ENCODE assay signal across 8 mouse cellular contexts in the genomic region with DNA sequence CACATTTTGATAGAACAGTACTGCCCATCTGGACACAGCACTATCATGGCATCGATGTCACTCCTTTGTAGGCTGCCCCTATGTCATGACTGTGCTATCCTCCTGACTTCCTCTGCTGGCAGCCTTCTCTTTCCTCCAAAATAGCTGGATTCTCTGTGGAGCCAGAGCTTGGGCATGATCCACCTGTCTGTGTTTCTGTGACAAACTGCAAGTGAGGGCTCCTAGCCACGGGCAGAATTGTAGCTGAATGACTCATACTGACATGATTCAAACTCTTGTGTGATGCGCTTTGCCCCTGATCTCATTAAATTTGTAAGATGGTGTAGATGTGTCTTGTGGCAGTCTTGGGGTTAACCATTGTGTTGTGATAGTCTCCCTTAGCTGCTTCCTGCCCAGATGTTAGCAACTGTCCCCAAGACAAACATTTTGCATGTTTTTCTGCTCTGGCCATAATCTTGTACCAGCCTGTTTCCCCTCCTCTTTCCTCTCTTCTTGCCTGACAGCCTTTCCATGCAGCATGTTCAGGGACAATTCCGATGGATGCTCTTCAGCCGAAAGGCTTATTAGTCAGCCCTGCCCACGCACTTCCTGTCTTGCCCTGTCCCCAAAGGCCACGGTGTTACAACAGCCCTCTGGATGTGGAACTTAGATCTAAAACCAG.
DNase-seq lines count a peak whose midpoint lies in the region; ATAC-seq lines count a peak whose summit lies in the region.
"Had no signal": no experiment of that assay in that cellular context is flagged by ENCODE, and none has a peak within 500 bp of the region (broad histone marks: within the 10 kb centered on the region; RNA-seq: fewer than 3 reads in every experiment).

No protein-coding gene starts in this region.

- peaks cover 49% of the 10 kb centered on the region for H3K4me1 ChIP-seq in limb, embryonic 10.5 days
- peaks cover 18% of the 10 kb centered on the region; the same call in 1 of the 2 replicates for H3K4me1 ChIP-seq in hindbrain, embryonic 14.5 days (replicated peaks; ENCODE audit: control insufficient read depth, insufficient read depth, low read length)
- H3K4me1 ChIP-seq in forebrain, embryonic 12.5 days: peaks cover 9% of the 10 kb centered on the region; the same call in 1 of the 2 replicates

- WGBS in limb, embryonic 10.5 days: 72% methylated on average over 7 of the region's 7 CpGs
- WGBS in hindbrain, embryonic 14.5 days: 82% methylated on average over 7 of the region's 7 CpGs
- 85% methylated on average over 7 of the region's 7 CpGs for WGBS in forebrain, embryonic 12.5 days

- DNase-seq in 3134 (ENCODE audit: extremely low read depth, insufficient read length, low spot score) (peak; percentile 61), 416B (ENCODE audit: low read depth) (peak; percentile 93)
- DNase-seq in c-Kit-positive CD71-negative TER-119-negative erythroid progenitor cells, embryonic 14.5 days (ENCODE audit: low read depth): peak; percentile 52
- no peak for DNase-seq in limb, embryonic 10.5 days (ENCODE audit: low spot score)
- no peak for DNase-seq in hindbrain, embryonic 14.5 days (ENCODE audit: low spot score)
- DNase-seq in ovary, postnatal 36 days (ENCODE audit: low spot score): no peak
- DNase-seq: kidney, adult 9 months had no signal

- H3K27ac ChIP-seq in limb, embryonic 10.5 days: 0 out of 2 replicates have a peak overlapping the region, but pooled peaks have one; percentile 34
- no peak overlapping the region for H3K27ac ChIP-seq in hindbrain, embryonic 14.5 days
- no peak overlapping the region for H3K27ac ChIP-seq in forebrain, embryonic 12.5 days

- no peak for ATAC-seq in hindbrain, embryonic 14.5 days (ENCODE audit: low FRiP score)
- no peak for ATAC-seq in forebrain, embryonic 12.5 days (ENCODE audit: low FRiP score)

- no peak overlapping the region for H3K4me2 ChIP-seq in hindbrain, embryonic 14.5 days (replicated peaks)
- H3K4me2 ChIP-seq in forebrain, embryonic 12.5 days: no peak overlapping the region

- no peaks in the 10 kb centered on the region for H3K27me3 ChIP-seq in limb, embryonic 10.5 days (ENCODE audit: low read depth, poor library complexity, severe bottlenecking)
- no peaks in the 10 kb centered on the region for H3K27me3 ChIP-seq in hindbrain, embryonic 14.5 days (ENCODE audit: control insufficient read depth, insufficient read depth, low read length)
- no peaks in the 10 kb centered on the region for H3K27me3 ChIP-seq in forebrain, embryonic 12.5 days

- H3K36me3 ChIP-seq in limb, embryonic 10.5 days: peaks cover 14% of the 10 kb centered on the region
- no peaks in the 10 kb centered on the region for H3K36me3 ChIP-seq in hindbrain, embryonic 14.5 days (replicated peaks; ENCODE audit: control insufficient read depth, insufficient read depth)
- no peaks in the 10 kb centered on the region for H3K36me3 ChIP-seq in forebrain, embryonic 12.5 days (replicated peaks)

- no peak overlapping the region for H3K9ac ChIP-seq in hindbrain, embryonic 14.5 days
- no peak overlapping the region for H3K9ac ChIP-seq in forebrain, embryonic 12.5 days

- no peak overlapping the region for H3K4me3 ChIP-seq in limb, embryonic 10.5 days
- H3K4me3 ChIP-seq in hindbrain, embryonic 14.5 days (replicated peaks; ENCODE audit: low read length): no peak overlapping the region
- no peak overlapping the region for H3K4me3 ChIP-seq in forebrain, embryonic 12.5 days (replicated peaks)

- no peaks in the 10 kb centered on the region for H3K9me3 ChIP-seq in limb, embryonic 10.5 days (replicated peaks)
- no peaks in the 10 kb centered on the region for H3K9me3 ChIP-seq in hindbrain, embryonic 14.5 days (ENCODE audit: control insufficient read depth, low read length)
- 0 out of 2 replicates have a peak, but pooled peaks cover 3% of the 10 kb centered on the region for H3K9me3 ChIP-seq in forebrain, embryonic 12.5 days

Comparison
In these comparisons a context has a peak if more than half of its experiments do, and no peak if none do; other contexts are left out.
1. DNase-seq: peak in 3134 (single experiment), 416B (single experiment) and c-Kit-positive CD71-negative TER-119-negative erythroid progenitor cells, embryonic 14.5 days (single experiment); none in limb, embryonic 10.5 days (single experiment), hindbrain, embryonic 14.5 days (single experiment) and ovary, postnatal 36 days (single experiment).